Mouse (Mus musculus): ENCODE measurements around the gene Utf1.
A peak's percentile ranks its signal among the peaks of the same experiment; 100 is the strongest.

Utf1 gene

DNA sequence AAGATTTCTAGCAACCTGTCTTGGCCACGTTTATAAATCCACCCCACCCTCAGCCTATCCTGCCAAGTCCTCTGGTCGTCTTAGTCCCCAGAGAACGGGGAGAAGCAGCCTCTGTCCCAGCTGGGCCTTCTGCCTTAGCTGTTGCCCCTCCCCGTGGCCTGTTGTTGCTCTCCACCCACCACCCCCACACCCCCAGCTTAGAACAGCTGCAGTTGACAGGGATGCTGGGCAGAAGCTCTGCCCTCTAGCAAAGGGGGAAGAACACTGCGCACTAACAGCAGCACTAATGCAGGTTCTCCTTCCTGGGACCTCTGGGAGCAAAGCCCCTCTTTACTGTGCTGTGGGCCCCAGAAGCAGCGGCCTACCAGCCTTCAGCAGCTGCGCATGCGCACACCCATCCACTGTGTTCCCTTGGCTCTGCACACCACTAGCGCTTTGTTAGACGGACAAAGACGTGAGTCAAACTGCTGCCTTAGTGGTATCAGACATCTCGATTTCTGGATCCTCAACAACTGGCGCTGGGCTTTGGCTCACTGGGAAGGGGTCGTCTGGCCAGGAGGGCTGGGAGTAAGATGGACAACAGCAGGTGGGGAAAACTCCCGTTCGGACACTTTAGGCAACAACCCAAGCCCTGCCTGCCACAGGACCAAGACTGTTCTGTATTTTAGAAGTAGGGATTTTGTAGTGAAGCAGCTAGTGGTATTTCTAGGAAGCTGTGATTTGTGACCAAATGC, 2.9 kb upstream of the Utf1 start:
- no peak for DNase-seq (ENCODE audit: low read depth)

DNA sequence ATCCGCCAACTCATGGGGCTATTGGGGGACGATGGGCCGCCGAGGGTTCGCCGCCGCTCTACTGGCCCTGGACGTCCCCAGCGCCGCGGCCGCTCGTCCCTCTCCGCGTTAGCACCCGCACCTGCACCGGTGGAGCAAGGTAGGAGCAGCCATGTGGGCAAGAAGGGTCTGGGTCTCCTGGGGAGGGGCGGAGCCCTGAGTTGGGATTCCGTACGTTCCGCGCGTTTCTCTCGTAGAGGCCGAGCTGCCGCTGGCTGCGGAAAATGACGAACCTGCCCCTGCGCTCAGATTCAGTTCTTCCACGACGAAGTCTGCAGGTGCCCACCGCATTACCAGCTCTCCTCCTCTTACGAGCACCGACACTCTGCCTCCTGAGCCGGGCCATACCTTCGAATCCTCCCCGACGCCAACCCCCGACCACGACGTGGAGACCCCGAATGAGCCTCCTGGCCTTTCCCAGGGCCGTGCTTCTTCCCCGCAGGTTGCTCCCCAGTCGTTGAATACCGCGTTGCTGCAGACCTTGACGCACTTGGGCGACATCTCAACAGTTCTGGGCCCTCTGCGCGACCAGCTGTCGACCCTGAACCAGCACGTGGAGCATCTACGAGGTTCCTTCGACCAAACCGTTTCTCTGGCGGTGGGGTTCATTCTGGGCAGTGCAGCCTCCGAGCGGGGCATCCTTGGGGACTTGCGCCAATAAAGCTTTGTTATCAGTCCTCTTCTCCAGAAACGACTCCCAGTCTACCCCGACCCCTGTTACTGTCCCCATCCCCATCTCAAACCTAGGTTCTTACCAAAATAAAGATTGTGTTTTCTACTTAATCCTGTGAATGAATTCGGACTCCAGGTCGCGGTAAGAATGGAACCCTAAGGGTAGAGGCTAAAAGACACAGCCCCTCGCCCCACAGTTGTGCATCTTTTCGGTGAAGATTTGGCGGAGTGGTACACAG, 977 bp downstream of the Utf1 start:
- no peak for DNase-seq (ENCODE audit: low read depth)

DNA sequence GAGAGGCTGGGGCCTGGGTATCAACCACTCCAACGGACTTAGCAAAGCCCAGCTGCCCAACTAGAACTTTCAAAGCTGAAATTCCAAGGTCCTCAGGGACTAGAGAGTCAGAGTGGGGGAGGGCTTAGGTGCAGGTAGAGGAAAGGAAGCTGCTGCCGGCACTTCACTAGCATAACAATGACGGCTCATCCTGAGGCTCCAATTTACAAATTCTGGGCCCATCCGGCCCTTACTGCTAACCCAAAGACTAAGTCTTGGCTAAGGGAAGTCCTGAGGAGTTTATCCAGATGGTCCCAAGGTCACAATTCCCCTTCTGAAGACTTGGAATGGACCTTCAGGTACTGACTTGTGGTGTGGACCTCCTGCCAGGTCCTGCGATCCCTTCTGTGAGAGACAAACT, 1.9 kb downstream of the Utf1 start:
- DNase-seq (ENCODE audit: low read depth) = no peak

DNA sequence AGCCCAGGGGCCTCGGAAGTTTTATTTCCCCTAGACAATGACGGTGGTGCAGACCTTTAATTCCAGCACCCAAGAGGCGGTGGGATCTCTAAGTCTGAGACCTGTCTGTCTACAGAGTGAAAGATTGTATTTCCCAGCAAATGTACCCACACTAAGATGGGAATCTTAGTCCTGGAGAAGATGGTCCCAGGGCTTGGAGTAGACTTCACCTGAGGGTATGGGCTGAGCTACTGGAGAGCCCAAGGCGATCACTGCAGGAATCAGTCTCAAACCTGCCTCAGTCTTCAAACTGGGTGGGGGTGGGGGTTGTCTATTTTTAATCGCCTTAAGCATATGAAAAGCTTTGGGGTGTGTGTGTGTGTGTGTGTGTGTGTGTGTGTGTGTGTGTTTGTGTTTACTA, 2.4 kb downstream of the Utf1 start:
- no peak for DNase-seq (ENCODE audit: low read depth)

DNA sequence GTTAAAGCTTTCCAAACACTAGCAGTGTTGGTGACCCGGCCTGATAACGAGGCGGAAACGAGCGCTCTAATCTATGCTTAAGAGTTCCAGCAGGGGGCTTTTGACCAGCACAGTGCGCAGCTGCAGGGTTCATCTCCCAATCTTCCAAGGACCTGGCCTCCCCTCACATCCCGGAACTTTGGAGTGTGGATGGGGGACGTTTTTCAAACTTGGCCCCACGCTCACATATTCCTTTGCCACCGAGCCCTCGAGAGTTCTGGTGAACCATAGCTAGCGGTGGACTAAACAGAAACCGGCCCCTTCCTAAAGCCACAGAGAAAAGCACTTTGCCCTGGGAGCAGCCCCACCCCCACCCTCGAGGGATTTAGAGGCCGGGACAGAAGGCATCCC, 6.3 kb downstream of the Utf1 start:
- DNase-seq (ENCODE audit: low read depth) = peak; percentile 40

DNA sequence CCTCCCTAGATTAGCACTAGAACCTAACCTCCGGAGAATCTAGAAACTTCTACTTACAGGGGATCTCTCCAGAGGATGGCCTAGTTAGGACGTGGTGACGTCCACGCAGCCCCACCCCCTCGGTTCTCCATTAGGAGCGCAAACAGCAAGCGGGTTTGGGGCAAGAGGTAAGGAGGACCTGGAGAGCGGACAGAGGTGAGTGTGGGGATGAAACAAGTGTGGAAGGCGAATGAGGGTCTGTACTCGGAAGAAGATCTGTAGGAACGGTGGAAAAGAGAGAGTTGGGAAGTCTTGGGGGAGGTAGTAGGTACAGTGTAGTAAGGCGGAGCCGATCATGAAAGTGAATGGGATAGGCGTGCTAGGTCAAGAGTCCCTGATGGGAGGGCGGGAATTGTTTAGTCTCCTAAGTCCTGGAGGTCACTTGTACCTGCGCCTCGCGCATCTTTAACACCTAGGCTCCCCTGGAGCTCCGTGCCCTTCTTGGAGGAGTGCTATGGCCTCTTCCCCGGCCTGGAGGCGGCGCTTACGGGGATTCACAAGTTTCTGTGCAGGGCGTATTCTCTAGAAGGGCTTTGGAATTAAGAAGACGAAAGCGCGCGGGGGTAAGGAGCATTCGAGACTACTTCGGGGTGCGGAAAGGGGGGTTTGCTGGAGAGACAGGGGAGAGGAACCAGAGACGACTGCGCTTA, 6.8 kb downstream of the Utf1 start:
- DNase-seq (ENCODE audit: low read depth) = peak; percentile 38

DNA sequence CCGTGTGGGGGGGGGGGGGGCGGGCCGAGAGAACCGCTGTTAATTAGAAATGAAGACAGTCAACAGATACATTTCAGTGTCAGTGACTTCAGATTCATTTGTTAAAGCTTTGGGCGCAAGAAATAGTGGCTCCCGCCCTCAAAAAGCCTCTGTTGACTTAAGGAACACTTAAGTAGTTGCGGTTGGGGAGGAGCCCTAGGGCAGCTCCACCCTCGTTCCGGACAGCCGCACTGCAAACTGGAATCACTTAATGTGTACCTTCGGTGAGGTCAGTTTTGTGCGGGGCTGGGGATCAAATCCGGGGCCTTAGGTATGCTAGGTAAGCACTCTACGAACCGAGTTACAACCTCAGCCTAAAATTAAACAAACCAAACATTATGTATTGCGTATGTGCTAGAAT, 7.5 kb downstream of the Utf1 start:
- DNase-seq (ENCODE audit: low read depth) = no peak

DNA sequence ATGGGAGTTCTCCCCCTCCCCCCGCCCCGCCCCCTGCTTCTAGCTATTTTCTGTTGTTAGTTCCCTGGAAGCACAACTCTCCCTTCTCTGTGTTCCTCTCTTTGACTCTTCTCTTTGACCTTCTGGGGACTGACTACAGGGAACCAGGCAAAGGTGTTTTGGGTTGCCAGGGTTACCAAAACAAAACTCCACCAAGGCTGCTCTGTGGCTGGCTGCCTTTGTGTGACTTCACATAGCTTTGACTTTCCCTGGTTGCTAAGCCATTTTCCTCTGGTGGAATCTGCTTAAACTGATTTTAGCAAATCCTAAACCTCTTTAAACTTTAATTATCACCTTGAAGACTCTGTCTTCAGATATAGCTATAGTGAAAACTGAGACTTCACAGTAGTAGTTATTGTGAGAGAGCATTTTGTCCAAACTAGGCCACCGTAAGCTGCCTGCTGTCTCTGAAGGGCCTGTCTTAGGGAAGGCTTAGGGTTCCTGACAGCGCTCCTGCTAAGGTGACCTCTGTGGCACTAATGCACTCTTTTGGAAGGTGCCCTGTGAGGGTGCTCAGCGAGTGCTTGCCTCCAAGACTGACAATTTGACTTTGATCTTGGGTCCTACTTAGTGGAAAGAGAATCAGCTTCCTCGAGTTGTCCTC, 8.5 kb downstream of the Utf1 start:
- no peak for DNase-seq (ENCODE audit: low read depth)

DNA sequence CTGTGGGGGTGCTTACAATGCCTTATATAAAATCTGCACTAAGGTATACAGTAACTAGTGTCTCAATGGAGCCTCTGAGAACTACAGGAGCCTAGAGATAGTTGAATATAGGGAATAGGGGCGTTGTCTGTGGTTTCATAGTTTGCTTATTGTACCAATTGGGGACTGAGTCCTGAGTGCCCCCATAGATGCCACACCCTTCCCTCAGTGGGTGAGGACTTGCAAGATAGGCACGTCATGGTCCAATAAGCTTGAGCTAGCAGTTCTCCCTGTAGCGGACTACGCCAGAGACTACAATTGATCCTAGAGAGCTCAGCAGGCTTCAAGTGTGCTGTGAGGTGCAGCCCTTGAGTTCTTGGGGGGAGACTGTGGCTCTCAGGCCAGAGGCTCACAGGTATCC, 11.9 kb downstream of the Utf1 start:
- DNase-seq (ENCODE audit: low read depth) = no peak

DNA sequence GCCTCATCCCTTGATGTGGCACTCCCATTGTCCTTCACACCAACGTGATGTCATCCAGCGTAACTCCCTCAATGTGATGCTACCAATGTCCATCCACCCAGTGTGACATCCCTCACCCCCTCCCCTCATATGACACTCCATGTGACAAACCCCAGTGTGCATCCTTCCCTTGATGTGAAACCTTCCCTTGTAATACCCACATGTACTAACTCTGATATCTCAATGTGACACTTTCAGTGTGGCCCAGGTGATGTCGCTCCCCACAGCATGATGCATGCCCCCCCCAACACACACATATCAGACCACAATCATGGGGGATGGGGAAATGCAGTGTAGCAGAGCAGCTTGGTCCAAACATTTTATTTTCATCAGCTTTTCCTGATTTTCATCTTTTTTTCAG, 13.1 kb downstream of the Utf1 start:
- DNase-seq (ENCODE audit: low read depth) = no peak

DNA sequence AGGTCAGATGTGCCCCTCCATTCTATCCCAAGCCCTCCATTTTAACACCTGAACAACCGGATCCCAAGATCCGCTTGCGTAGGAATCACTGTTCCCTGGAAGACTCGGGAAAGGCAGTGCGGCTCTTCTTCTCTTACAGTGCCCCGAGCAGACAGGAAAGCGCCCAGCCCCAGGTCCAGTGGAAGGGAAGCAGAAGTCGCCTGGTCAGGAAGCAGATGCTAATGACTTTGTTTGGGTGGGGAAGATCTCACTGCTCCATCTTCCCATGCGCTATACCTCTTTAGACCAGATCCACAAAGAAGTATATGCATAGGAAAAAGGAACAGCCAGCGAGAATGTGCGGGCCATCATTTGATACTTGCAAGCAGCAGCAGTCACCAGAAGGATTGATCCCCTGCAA, 13.8 kb downstream of the Utf1 start:
- DNase-seq (ENCODE audit: low read depth) = no peak

DNA sequence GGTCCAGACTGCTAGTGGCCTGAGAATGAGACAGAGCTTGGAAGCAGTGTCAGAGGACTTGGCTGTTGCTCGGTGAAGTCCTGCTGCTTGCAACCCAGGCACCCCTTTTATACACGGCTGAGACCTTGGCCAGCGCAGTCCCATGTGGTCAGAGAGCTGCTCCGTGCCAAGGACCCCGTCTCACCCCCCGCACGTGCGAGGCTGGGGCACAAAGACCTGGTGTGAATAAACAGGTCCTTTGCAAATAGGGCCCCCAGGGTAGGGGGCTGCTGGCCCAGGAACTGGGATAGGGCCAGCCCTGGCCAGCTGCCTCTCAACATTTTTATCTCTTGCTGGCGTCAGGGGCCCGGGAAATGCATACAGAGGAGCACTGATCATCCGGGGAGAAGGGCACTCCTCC, 14.4 kb downstream of the Utf1 start:
- no peak for DNase-seq (ENCODE audit: low read depth)

DNA sequence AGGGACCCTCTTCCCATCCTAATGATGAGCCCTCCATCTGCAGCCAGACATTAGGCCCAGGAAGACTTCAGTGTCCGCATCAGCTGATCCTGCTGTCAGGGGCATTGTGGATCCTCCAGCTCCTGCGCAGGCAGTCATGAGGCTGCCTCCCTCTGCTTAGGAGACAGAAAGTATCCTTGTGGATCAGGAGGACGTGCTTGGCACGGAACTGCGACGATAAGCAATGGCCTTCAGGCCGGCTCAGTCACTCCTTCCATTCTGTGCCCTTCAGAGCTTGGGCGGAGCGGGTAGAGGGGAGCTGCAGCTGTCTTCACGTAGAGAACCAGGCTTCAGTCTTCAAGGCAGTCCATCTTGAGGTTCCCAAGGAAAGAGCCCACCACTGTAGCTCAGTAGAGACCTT, 17.6 kb downstream of the Utf1 start:
- no peak for DNase-seq (ENCODE audit: low read depth)

DNA sequence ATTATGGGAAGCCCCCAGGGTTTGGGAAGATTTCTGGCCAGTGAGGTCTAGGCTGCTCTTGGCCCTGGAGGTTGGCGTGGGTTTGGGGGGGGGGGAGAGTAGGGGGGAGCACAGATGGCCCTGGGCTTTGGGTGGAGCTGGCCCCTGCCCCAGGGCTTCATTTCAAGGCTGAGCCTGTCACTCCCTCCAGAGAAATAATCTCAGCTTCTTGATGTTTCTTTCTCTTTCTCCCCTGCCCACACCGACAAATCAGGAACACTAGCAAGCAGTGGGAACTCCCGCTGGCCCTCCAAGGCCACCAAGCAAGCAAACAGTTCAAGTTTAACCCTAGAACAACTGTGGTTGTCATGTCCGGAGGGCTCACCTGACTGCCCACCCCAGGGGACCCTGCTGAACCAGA, 20.2 kb downstream of the Utf1 start:
- no peak for DNase-seq (ENCODE audit: low read depth)

DNA sequence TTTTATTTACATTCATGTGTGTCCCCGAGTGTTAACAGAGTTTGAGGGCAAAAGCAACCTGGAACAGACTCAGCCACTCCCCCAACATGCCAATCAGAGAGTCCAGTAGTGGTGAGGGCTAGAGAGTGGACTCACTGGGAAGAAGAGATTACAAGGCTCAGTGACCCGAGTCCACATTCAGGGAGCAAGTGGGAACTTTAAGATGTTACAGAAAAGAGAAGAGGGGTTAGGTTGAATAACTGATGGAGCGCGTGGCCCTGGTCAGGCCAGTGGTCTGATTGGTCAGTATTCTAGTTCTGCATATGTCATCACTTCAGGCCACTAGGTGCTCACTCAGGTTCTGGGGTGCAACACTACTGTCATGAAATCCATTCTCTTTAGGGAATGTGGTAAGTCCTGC, 23.6 kb downstream of the Utf1 start:
- no peak for DNase-seq (ENCODE audit: low read depth)

DNA sequence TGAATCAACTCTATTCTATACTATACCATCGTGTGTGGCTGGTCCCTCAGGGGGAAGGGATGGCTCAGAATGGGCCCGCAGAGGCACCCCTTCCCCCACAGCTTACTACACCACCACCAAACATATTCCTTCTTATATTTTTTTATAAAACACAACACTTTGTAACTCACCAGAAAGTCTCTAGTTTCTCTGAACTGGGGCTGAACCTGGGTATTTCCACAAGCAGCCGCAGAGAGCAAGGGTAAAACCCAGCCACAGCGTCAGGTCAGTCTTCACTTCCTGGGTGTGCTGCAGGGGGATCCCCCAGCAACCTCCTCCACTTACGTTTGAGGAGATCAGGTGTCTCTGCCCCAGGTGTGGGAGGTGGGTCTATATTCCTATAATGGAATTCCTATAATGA, 24.8 kb downstream of the Utf1 start:
- no peak for DNase-seq (ENCODE audit: low read depth)

DNA sequence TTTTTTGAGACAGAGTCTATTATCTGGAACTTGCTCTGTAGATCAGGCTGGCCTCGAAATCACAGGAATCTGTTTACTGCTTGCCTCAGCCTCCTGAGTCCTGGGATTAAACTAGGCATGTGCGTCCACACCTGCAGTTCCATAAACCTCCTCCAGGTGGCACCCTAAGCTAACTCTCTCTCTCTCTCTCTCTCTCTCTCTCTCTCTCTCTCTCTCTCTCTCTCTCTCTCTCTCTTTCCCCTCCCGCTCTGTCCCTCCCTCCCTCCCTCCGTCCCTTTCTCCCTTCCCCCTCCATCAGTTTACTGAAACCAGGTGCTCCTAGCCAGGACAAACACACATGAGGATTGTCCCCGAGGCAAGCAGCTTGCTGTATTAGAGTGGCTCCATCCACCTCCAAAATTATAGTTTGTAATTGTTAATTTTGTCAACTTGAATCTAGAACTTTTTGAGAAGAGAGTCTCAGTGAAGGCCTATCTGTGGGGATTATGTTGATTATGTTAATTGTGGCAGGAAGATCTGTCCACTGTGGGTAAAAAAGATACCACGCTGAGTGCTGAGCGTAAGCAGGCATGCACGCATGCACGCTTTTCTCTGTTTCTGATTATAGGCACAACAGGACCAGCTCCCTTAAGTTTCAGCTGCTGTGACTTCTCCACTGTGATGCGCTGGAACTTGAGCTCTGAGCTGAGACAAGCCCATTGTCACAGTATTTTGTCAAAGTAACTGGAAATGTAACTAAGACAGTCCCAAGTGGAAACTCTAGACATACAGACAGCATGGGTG, 25.9 kb downstream of the Utf1 start:
- DNase-seq (ENCODE audit: low read depth) = peak; percentile 54

DNA sequence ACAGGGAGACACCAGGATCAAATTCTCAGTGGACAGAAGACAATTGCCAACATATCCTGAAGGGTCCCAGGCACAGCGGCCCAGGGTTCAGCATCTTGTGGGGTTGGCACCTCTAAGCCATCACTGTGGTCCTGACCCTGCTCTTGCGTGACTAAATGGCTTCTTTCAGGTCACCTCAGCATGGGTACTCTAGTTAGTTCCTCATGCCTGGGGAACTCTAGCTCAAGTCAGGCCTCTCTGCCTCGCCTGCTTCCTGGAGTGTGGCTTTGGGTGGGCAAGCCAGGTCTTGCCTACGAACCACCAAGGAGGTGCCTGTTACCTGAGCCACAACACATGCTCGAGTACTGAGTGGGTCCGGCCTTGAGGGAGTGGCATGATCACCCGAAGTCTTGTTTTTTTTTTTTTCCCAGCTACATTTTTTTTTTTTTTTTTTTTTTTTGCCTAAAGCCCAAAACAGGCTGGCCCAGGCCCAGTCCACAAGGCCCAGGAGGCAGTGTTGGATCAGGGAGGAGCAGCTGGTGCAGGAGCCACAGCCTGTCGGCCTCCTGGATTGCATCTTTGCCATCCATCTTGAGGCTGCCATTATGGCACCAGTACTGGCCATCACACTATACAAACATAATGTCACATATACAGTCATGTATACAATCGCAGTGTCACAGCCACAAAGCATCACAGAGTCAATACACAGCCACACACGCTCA, 26.8 kb downstream of the Utf1 start:
- DNase-seq (ENCODE audit: low read depth) = no peak

DNA sequence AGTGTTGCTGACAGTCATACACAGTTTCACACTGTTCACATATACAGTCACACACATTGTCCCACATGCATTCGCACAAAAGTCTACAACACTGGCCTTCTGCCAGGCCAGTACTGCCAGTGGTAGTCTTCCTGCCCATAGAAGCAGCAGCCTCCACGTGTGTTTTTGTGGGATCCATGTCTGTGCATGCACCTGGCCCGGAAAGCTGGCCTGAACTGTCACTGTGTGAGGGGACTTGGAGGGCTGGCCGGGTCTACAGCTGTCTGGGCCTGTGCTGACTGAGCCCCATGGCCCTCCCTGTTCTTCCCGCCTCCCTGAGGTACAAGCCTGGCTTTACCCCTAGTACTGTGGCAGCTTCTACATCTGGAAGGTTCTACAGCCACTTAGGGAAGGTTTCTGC, 27.4 kb downstream of the Utf1 start:
- DNase-seq (ENCODE audit: low read depth) = no peak

DNA sequence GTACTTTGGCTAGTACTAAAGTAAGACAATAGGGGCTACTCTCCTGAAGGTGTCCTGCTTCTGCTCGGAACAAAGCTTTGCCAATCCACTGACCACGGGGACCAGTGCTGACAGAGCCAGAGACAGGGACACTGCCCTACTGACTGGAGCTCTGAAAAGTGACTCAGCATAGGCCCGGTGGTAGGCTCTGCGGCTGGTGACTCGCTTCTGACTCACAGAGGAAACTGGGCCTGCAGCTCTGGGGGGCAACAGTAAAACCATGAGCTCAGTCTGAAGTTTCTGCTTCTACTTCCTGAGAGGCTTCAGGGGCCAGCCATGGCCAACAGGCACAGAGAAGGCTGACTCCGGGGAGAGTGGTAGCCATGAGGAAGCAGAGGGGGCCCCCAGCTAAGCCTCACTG, 27.8 kb downstream of the Utf1 start:
- peak; percentile 77 for DNase-seq (ENCODE audit: low read depth)

DNA sequence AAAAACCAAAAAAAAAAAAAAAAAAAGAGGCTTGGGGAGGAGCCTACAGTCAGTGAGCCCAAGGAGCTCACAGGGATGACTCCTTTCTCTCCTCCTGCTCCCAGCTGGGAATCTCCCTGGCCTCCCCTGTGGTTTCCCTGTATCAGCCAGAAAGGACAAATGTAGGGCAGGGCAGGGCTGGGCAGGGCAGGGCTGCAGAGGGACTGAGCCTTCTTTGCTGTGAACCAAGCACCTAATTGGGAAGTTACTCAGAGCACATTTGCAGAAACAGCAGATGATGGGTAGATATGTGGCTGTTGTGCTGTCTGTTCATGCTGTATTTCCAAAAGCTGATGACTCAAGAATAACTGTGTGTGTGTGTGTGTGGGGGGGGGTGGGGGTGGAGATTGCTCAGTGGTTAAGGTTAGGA, 29.3 kb downstream of the Utf1 start:
- no peak for DNase-seq (ENCODE audit: low read depth)
